In the genomic region with DNA sequence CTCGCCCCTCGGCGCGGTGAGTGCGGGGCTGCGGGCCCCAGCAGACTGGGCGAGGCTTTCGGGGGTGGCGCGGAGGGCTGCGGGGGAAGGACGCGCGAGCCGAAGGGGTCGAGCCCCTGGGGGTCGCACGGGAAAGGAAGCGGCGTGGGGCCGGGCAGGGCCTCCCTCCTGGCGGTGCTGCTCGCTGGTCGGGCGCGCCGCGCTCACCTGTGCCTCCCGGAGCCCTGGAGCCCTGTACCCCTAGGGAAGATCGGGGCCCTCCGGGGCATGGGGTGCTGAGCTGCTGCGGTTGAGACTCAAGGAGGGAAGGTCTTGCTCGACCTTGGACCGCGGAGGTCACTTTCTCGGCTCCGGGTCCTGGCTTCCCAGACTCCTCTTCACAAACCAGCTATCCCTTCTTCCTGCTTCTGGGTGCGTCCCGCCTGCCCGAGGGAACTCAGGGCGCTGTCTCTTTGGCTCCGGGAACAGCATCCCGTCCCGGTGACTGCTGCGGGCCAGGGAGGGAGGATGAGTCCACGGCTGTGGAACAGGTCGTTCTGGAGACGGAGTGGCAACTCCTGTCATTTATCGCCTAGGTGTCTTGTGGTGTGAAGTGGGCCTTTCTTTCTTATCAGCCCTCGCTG, we compare ENCODE assay signal across 8 mouse cellular contexts. TPM values are rescaled to one million over a fixed set of nuclear protein-coding genes. Genes with fewer than 3 reads are reported as not detected.
DNase-seq lines count a peak whose midpoint lies in the region; ATAC-seq and TF ChIP-seq lines count a peak whose summit lies in the region.

No protein-coding gene starts in this region.

- intact Hi-C loops in left cerebral cortex, postnatal 10 days (cut with DNase I): loop anchor here (5.0 kb wide), 1 partner anchor 103 kb away; a partner anchor contains a TSS

- H3K27me3 ChIP-seq in forebrain, embryonic 12.5 days: peaks cover 53% of the 10 kb centered on the region
- peaks cover 23% of the 10 kb centered on the region for H3K27me3 ChIP-seq in hindbrain, embryonic 15.5 days
- peaks cover 6% of the 10 kb centered on the region for H3K27me3 ChIP-seq in liver, adult 2 months (ENCODE audit: control insufficient read depth, insufficient read depth, low read length)
- peaks cover 21% of the 10 kb centered on the region for H3K27me3 ChIP-seq in midbrain, embryonic 14.5 days (ENCODE audit: control insufficient read depth, insufficient read depth, low read length)

- no peak for TF ChIP-seq POLR2A in brain, embryonic 14.5 days (IDR thresholded peaks at IDR 0.05; ENCODE audit: borderline replicate concordance, extremely low read depth, insufficient read depth, insufficient read length, poor library complexity, severe bottlenecking)
- no peak for TF ChIP-seq POLR2A in liver, adult 2 months (IDR thresholded peaks at IDR 0.05; ENCODE audit: extremely low read depth, insufficient read depth, low read length)

- H3K4me3 ChIP-seq in forebrain, embryonic 12.5 days (replicated peaks): peak overlapping the region; percentile 75
- peak overlapping the region; percentile 83 for H3K4me3 ChIP-seq in hindbrain, embryonic 15.5 days
- H3K4me3 ChIP-seq in liver, adult 2 months (ENCODE audit: insufficient read depth, low read depth, low read length): peak overlapping the region; percentile 73
- peak overlapping the region; percentile 77 for H3K4me3 ChIP-seq in midbrain, embryonic 14.5 days (replicated peaks; ENCODE audit: low read depth, low read length)

- WGBS in forebrain, embryonic 12.5 days: under 1% methylated on average over 46 of the region's 50 CpGs
- WGBS in hindbrain, embryonic 15.5 days: under 1% methylated on average over 50 of the region's 50 CpGs
- WGBS in liver, adult 2 months: under 1% methylated on average over 47 of the region's 50 CpGs
- WGBS in midbrain, embryonic 14.5 days: under 1% methylated on average over 49 of the region's 50 CpGs

- no peaks in the 10 kb centered on the region for H3K9me3 ChIP-seq in forebrain, embryonic 12.5 days
- no peaks in the 10 kb centered on the region for H3K9me3 ChIP-seq in hindbrain, embryonic 15.5 days
- H3K9me3 ChIP-seq in midbrain, embryonic 14.5 days (ENCODE audit: control insufficient read depth, low read length): no peaks in the 10 kb centered on the region

- H3K9ac ChIP-seq in forebrain, embryonic 12.5 days: peak overlapping the region; percentile 79
- H3K9ac ChIP-seq in hindbrain, embryonic 15.5 days: peak overlapping the region; percentile 71
- H3K9ac ChIP-seq in liver, adult 2 months (ENCODE audit: low read depth, low read length): peak overlapping the region; percentile 69
- H3K9ac ChIP-seq in midbrain, embryonic 14.5 days (replicated peaks; ENCODE audit: low read length): peak overlapping the region; percentile 59

- ATAC-seq in forebrain, embryonic 12.5 days (ENCODE audit: low FRiP score): peak; percentile 82
- ATAC-seq in hindbrain, embryonic 15.5 days (ENCODE audit: low FRiP score, low read depth): peak; percentile 85
- peak; percentile 65 for ATAC-seq in midbrain, embryonic 14.5 days (ENCODE audit: low FRiP score, low TSS enrichment)

- peak; percentile 13 to 31 for DNase-seq in left cerebral cortex, adult 18-20 months (ENCODE audit: low spot score in 2 of 2)
- DNase-seq in left cerebral cortex, postnatal 10 days (ENCODE audit: extremely low spot score in 1 of 2, low spot score in 2 of 2): no peak
- DNase-seq in brain, embryonic 14.5 days (ENCODE audit: low read depth): peak; percentile 27
- DNase-seq in liver, adult 2 months (ENCODE audit: extremely low read depth, low read depth, low spot score): no peak
- no peak for DNase-seq in midbrain, embryonic 14.5 days
- DNase-seq in testis, postnatal 14 days (ENCODE audit: low spot score): peak; percentile 28

- H3K4me1 ChIP-seq in forebrain, embryonic 12.5 days: peaks cover 9% of the 10 kb centered on the region
- peaks cover 19% of the 10 kb centered on the region; the same call in 1 of the 2 replicates for H3K4me1 ChIP-seq in hindbrain, embryonic 15.5 days (replicated peaks)
- peaks cover 4% of the 10 kb centered on the region; the same call in 1 of the 2 replicates for H3K4me1 ChIP-seq in liver, adult 2 months (ENCODE audit: control insufficient read depth, insufficient read depth, low read length)
- peaks cover 6% of the 10 kb centered on the region; the same call in 1 of the 2 replicates for H3K4me1 ChIP-seq in midbrain, embryonic 14.5 days (ENCODE audit: control insufficient read depth, insufficient read depth, low read length)

- peak overlapping the region; percentile 99 for H3K4me2 ChIP-seq in forebrain, embryonic 12.5 days
- H3K4me2 ChIP-seq in hindbrain, embryonic 15.5 days: peak overlapping the region; percentile 100
- peak overlapping the region; percentile 100 for H3K4me2 ChIP-seq in midbrain, embryonic 14.5 days (ENCODE audit: low read length)

- TF ChIP-seq CTCF in brain, embryonic 14.5 days (IDR thresholded peaks at IDR 0.05; ENCODE audit: borderline replicate concordance, extremely low read depth, insufficient read depth, insufficient read length): no peak
- no peak for TF ChIP-seq CTCF in liver, adult 2 months (IDR thresholded peaks at IDR 0.05; ENCODE audit: low read depth, low read length)

- H3K79me2 ChIP-seq in liver, adult 2 months (ENCODE audit: control insufficient read depth, insufficient read depth, low read length): no peaks in the 10 kb centered on the region

- no peak overlapping the region for H3K27ac ChIP-seq in forebrain, embryonic 12.5 days
- no peak overlapping the region for H3K27ac ChIP-seq in hindbrain, embryonic 15.5 days (replicated peaks)
- no peak overlapping the region for H3K27ac ChIP-seq in liver, adult 2 months (replicated peaks; ENCODE audit: insufficient read depth, low read depth, low read length)
- H3K27ac ChIP-seq in midbrain, embryonic 14.5 days (replicated peaks; ENCODE audit: low read depth, low read length): no peak overlapping the region

- no peaks in the 10 kb centered on the region for H3K36me3 ChIP-seq in forebrain, embryonic 12.5 days (replicated peaks)
- H3K36me3 ChIP-seq in hindbrain, embryonic 15.5 days: no peaks in the 10 kb centered on the region
- H3K36me3 ChIP-seq in liver, adult 2 months (ENCODE audit: control insufficient read depth, insufficient read depth, low read length): no peaks in the 10 kb centered on the region
- no peaks in the 10 kb centered on the region for H3K36me3 ChIP-seq in midbrain, embryonic 14.5 days (ENCODE audit: control insufficient read depth, insufficient read depth, low read length)

RNA-seq across cellular contexts. Expression of a gene that starts 0.4 kb away (rescaled TPM):
- total RNA-seq in left cerebral cortex, adult 18-20 months (2021): 1 to 10 TPM; 5.9 to 6.0 TPM
- 1 to 10 TPM; 4.6 to 5.9 TPM for total RNA-seq in left cerebral cortex, postnatal 10 days (2021)
- polyA plus RNA-seq in brain, embryonic 14.5 days (2012; rRNA removed): 0.72 and 1.1 TPM in 2 replicates
- 0.57 and 1.3 TPM in 2 replicates for polyA plus RNA-seq in forebrain, embryonic 12.5 days (2016; fragmentation: Nextera tagmentation; extraction: Ambion mirVana)
- 2.7 and 3.0 TPM in 2 replicates for polyA plus RNA-seq in hindbrain, embryonic 15.5 days (2015; fragmentation: Nextera tagmentation; extraction: Ambion mirVana)
- total RNA-seq in liver, adult 2 months (2014; rRNA removed): 0.09 and 0.34 TPM in 2 replicates
- 0.05 and 0.07 TPM in 2 replicates for polyA plus RNA-seq in liver, adult 2 months (2012; rRNA removed)
- polyA plus RNA-seq in midbrain, embryonic 14.5 days (2014; fragmentation: Nextera tagmentation; extraction: Ambion mirVana): 1.1 and 1.5 TPM in 2 replicates

RNA-seq across cellular contexts. Expression of a gene that starts 56.1 kb away (rescaled TPM):
- total RNA-seq in left cerebral cortex, adult 18-20 months (2021): 10 to 100 TPM; 15.2 to 16.0 TPM
- total RNA-seq in left cerebral cortex, postnatal 10 days (2021): 10 to 100 TPM; 27.3 to 29.9 TPM
- polyA plus RNA-seq in brain, embryonic 14.5 days (2012; rRNA removed): 24.3 and 26.5 TPM in 2 replicates
- polyA plus RNA-seq in forebrain, embryonic 12.5 days (2016; fragmentation: Nextera tagmentation; extraction: Ambion mirVana): 23.0 and 24.0 TPM in 2 replicates
- 30.3 and 31.8 TPM in 2 replicates for polyA plus RNA-seq in hindbrain, embryonic 15.5 days (2015; fragmentation: Nextera tagmentation; extraction: Ambion mirVana)
- 3.0 and 3.7 TPM in 2 replicates for total RNA-seq in liver, adult 2 months (2014; rRNA removed)
- polyA plus RNA-seq in liver, adult 2 months (2012; rRNA removed): 3.7 and 3.9 TPM in 2 replicates
- polyA plus RNA-seq in midbrain, embryonic 14.5 days (2014; fragmentation: Nextera tagmentation; extraction: Ambion mirVana): 32.2 and 32.9 TPM in 2 replicates

RNA-seq across cellular contexts. Expression of a gene that starts 56.2 kb away (rescaled TPM):
- total RNA-seq in left cerebral cortex, adult 18-20 months (2021): 10 to 100 TPM; 24.0 to 25.2 TPM
- 10 to 100 TPM; 23.5 to 24.7 TPM for total RNA-seq in left cerebral cortex, postnatal 10 days (2021)
- polyA plus RNA-seq in brain, embryonic 14.5 days (2012; rRNA removed): 32.4 and 36.5 TPM in 2 replicates
- polyA plus RNA-seq in forebrain, embryonic 12.5 days (2016; fragmentation: Nextera tagmentation; extraction: Ambion mirVana): 96.1 and 99.3 TPM in 2 replicates
- polyA plus RNA-seq in hindbrain, embryonic 15.5 days (2015; fragmentation: Nextera tagmentation; extraction: Ambion mirVana): 78.5 and 79.3 TPM in 2 replicates
- total RNA-seq in liver, adult 2 months (2014; rRNA removed): 13.0 and 26.1 TPM in 2 replicates
- polyA plus RNA-seq in liver, adult 2 months (2012; rRNA removed): 10.5 and 13.8 TPM in 2 replicates
- 64.3 and 77.1 TPM in 2 replicates for polyA plus RNA-seq in midbrain, embryonic 14.5 days (2014; fragmentation: Nextera tagmentation; extraction: Ambion mirVana)

Comparison
In these comparisons a context has a peak if more than half of its experiments do, and no peak if none do; other contexts are left out.
1. DNase-seq: peak in left cerebral cortex, adult 18-20 months (2 of 2), brain, embryonic 14.5 days (single experiment) and testis, postnatal 14 days (single experiment); none in left cerebral cortex, postnatal 10 days (0 of 2), liver, adult 2 months (single experiment) and midbrain, embryonic 14.5 days (single experiment).
2. Peak in every context shown above with its lines, with median percentiles within 50 percentile points of each other: ATAC-seq, H3K4me2 ChIP-seq, H3K4me3 ChIP-seq and H3K9ac ChIP-seq.